Mouse (Mus musculus) 3134 (cell line): ENCODE measurements around the gene Carhsp1.
A peak's percentile ranks its signal among the peaks of the same experiment; 100 is the strongest.

Experiments
- DNase-seq: peaks from one replicate; pipeline ENCODE4 v3.0.0-alpha.2; 2011; ENCODE audit warnings: low spot score; ENCODE audit not compliant: insufficient read length; ENCODE audit errors: extremely low read depth

Carhsp1 gene

GRCm38 (mm10) chr16:8676228-8676627, 4.3 kb upstream of the Carhsp1 start:
- DNase-seq, result no peak

- no peak for DNase-seq
These were observed 3.6 kb upstream of the Carhsp1 start for GRCm38 (mm10) chr16:8675559-8675958.

- no peak for DNase-seq
These were observed 2.2 kb upstream of the Carhsp1 start for GRCm38 (mm10) chr16:8674165-8674564.

GRCm38 (mm10) chr16:8673343-8673742, 1.4 kb upstream of the Carhsp1 start:
- DNase-seq, result no peak

GRCm38 (mm10) chr16:8672811-8673210, 856 bp upstream of the Carhsp1 start:
- no peak for DNase-seq

GRCm38 (mm10) chr16:8672350-8672687, 364 bp upstream of the Carhsp1 start:
- no peak for DNase-seq

GRCm38 (mm10) chr16:8670041-8671035, 1.6 kb downstream of the Carhsp1 start:
- no peak for DNase-seq

GRCm38 (mm10) chr16:8669432-8669831, 2.5 kb downstream of the Carhsp1 start:
- DNase-seq, result no peak

- no peak for DNase-seq
These were observed 3.6 kb downstream of the Carhsp1 start for GRCm38 (mm10) chr16:8668386-8668785.

GRCm38 (mm10) chr16:8667814-8668213, 4.1 kb downstream of the Carhsp1 start:
- DNase-seq, result no peak

- DNase-seq, result no peak
These were observed 4.7 kb downstream of the Carhsp1 start for GRCm38 (mm10) chr16:8667261-8667660.

- DNase-seq, result peak; percentile 55
These were observed 5.5 kb downstream of the Carhsp1 start for GRCm38 (mm10) chr16:8666452-8666851.

GRCm38 (mm10) chr16:8665367-8665766, 6.6 kb downstream of the Carhsp1 start:
- DNase-seq, result no peak

- no peak for DNase-seq
These were observed 8.1 kb downstream of the Carhsp1 start for GRCm38 (mm10) chr16:8663606-8664539.

GRCm38 (mm10) chr16:8663022-8663421, 8.9 kb downstream of the Carhsp1 start:
- DNase-seq, result no peak

- no peak for DNase-seq
These were observed 13.2 kb downstream of the Carhsp1 start for GRCm38 (mm10) chr16:8658764-8659163.

- DNase-seq, result no peak
These were observed 13.6 kb downstream of the Carhsp1 start for GRCm38 (mm10) chr16:8658349-8658748.

GRCm38 (mm10) chr16:8656256-8656655, 15.7 kb downstream of the Carhsp1 start:
- DNase-seq, result no peak

- DNase-seq, result no peak
These were observed 16.4 kb downstream of the Carhsp1 start for GRCm38 (mm10) chr16:8655599-8655998.

GRCm38 (mm10) chr16:8655108-8655507, 16.8 kb downstream of the Carhsp1 start:
- DNase-seq, result no peak

GRCm38 (mm10) chr16:8650007-8650406, 21.9 kb downstream of the Carhsp1 start:
- DNase-seq, result no peak
